Mouse (Mus musculus) liver, embryonic 14.5 days (tissue): Measurements from ENCODE around the gene Adamts6.

Experiments
- CTCF ChIP-seq: IDR thresholded peaks from 2 replicates; pipeline ENCODE4 v1.5.1; 2016; ENCODE audit warnings: antibody characterized with exemption, low read depth, control low read depth
- EP300 ChIP-seq: IDR thresholded peaks from 2 replicates; pipeline ENCODE4 v1.6.1; 2016; ENCODE audit warnings: antibody characterized with exemption, low read depth

- no peak for TF ChIP-seq EP300
- no peak for TF ChIP-seq CTCF
Observed at GRCm38 (mm10) chr13:104520461-104520860, 232.8 kb downstream of the Adamts6 start.
